Mouse (Mus musculus) embryonic stem cell, embryonic (primary cell): ENCODE measurements around the gene Dtymk.
"Not testable (repeated sequence)": the region's sequence is repeated elsewhere in the genome, so short reads cannot be mapped to it uniquely, and the experiment has no call there.

ENCODE experiments used
- CTCF ChIA-PET, 4 experiments: fragments of 300-600 bp in 2 of 4; fragments of 350-600 bp in 2 of 4; sonication (Branson Sonifier 250); formaldehyde crosslinking; loops; one replicate each; lab custom pipeline; 2022; ENCODE audit warnings: inconsistent platforms in 2 of 4; lab: Charles Lee
- POLR2A ChIA-PET, 4 experiments: fragments of 300-600 bp in 2 of 4; fragments of 350-600 bp in 2 of 4; sonication (Branson Sonifier 250); formaldehyde crosslinking; loops; one replicate each; lab custom pipeline; 2022; ENCODE audit warnings: antibody characterized with exemption in 4 of 4, inconsistent platforms in 1 of 4; lab: Charles Lee

Gene Dtymk

GRCm38 (mm10) chr1:93764871-93765591, 36.7 kb downstream of the Dtymk start:
- ChIA-PET CTCF (no interaction called here), POLR2A (interaction anchor here in 2 of 4 experiments (0.5 to 1.6 kb wide), 7 partner anchors 9 to 105 kb away, joined by 3 to 6 read pairs (median 4); partner anchors contain the start of genes Atg4b (in 1 of the 2) and Ing5 (in 1 of the 2))

- CTCF ChIA-PET = not testable (repeated sequence)
- POLR2A ChIA-PET = interaction anchor here in 1 of 4 experiments (0.9 to 2.0 kb wide), 4 partner anchors 9 to 285 kb away, joined by 3 to 6 read pairs (median 4); partner anchors contain the start of genes Dtymk and Hdlbp
Measured at GRCm38 (mm10) chr1:93763531-93763930, 38.2 kb downstream of the Dtymk start.

GRCm38 (mm10) chr1:93760076-93760475, 41.7 kb downstream of the Dtymk start:
- CTCF ChIA-PET = no interaction called here

GRCm38 (mm10) chr1:93756154-93756553, 45.6 kb downstream of the Dtymk start:
- POLR2A ChIA-PET = interaction anchor here in 3 of 4 experiments (0.6 to 1.0 kb wide), 5 partner anchors 11 to 319 kb away, joined by 3 to 5 read pairs (median 3); no protein-coding TSS in a partner anchor
- CTCF ChIA-PET = interaction anchor here in 1 of 4 experiments (0.6 kb wide), 1 partner anchor 518 kb away, joined by 5 read pairs; no protein-coding TSS in a partner anchor

More at GRCm38 (mm10) chr1:93760076-93760475, 41.7 kb downstream of the Dtymk start:
- POLR2A ChIA-PET = interaction anchor here in 2 of 4 experiments (1.0 to 4.1 kb wide), 11 partner anchors 8 to 60 kb away, joined by 3 to 20 read pairs (median 5); partner anchors contain the start of genes Dtymk (in 2 of the 2) and Atg4b (in 1 of the 2)

- ChIA-PET CTCF (interaction anchor here in 1 of 4 experiments (0.6 kb wide), 1 partner anchor 518 kb away, joined by 5 read pairs; no protein-coding TSS in a partner anchor), POLR2A (interaction anchor here in 3 of 4 experiments (0.6 to 3.2 kb wide), 6 partner anchors 11 to 319 kb away, joined by 3 to 13 read pairs (median 4); partner anchors contain the start of gene Ing5 (in 1 of the 3))
Measured at GRCm38 (mm10) chr1:93755618-93756017, 46.1 kb downstream of the Dtymk start.

- CTCF ChIA-PET = interaction anchor here in 1 of 4 experiments (2.4 kb wide), 1 partner anchor 12 kb away, joined by 8 read pairs; no protein-coding TSS in a partner anchor
- POLR2A ChIA-PET = interaction anchor here in 2 of 4 experiments (0.6 to 3.2 kb wide), 8 partner anchors 9 to 120 kb away, joined by 3 to 13 read pairs (median 3); partner anchors contain the start of gene Ing5 (in 1 of the 2)
Measured at GRCm38 (mm10) chr1:93755291-93755610, 46.5 kb downstream of the Dtymk start.

GRCm38 (mm10) chr1:93754573-93755290, 47.0 kb downstream of the Dtymk start, which contains the start of gene Thap4:
Thap4 (minus strand) TSS chr1:93754864.
- ChIA-PET CTCF (interaction anchor here in 1 of 4 experiments (0.5 to 2.4 kb wide), 2 partner anchors 12 to 446 kb away, joined by 3 to 8 read pairs; no protein-coding TSS in a partner anchor), POLR2A (interaction anchor here in 2 of 4 experiments (0.6 to 3.2 kb wide), 16 partner anchors 8 to 527 kb away, joined by 3 to 13 read pairs (median 3); partner anchors contain the start of genes Dtymk (in 2 of the 2), Bok (in 1 of the 2), Farp2 (in 1 of the 2) and Ing5 (in 1 of the 2))

- CTCF ChIA-PET = interaction anchor here in 2 of 4 experiments (0.6 to 2.4 kb wide), 2 partner anchors 11 to 27 kb away, joined by 3 to 8 read pairs; no protein-coding TSS in a partner anchor
- POLR2A ChIA-PET = interaction anchor here in 3 of 4 experiments (0.6 to 3.2 kb wide), 20 partner anchors 8 to 526 kb away, joined by 3 to 13 read pairs (median 3); partner anchors contain the start of genes Dtymk (in 2 of the 3), Farp2 (in 2 of the 3), Bok (in 1 of the 3) and Hdlbp (in 1 of the 3)
Measured at GRCm38 (mm10) chr1:93753911-93754572, 47.7 kb downstream of the Dtymk start.

GRCm38 (mm10) chr1:93751290-93751689, 50.4 kb downstream of the Dtymk start, which contains the start of gene Atg4b:
Atg4b (plus strand) TSS chr1:93751500.
- POLR2A ChIA-PET = interaction anchor here in 3 of 4 experiments (0.7 to 4.5 kb wide), 15 partner anchors 8 to 274 kb away, joined by 3 to 20 read pairs (median 4); partner anchors contain the start of genes D2hgdh (in 1 of the 3) and Farp2 (in 1 of the 3)

GRCm38 (mm10) chr1:93748539-93748938, 53.2 kb downstream of the Dtymk start:
- CTCF ChIA-PET = interaction anchor here in 2 of 4 experiments (0.6 to 1.7 kb wide), 2 partner anchors 56 to 80 kb away, joined by 3 to 4 read pairs; no protein-coding TSS in a partner anchor

More at GRCm38 (mm10) chr1:93751290-93751689, 50.4 kb downstream of the Dtymk start, which contains the start of gene Atg4b:
- CTCF ChIA-PET = interaction anchor here in 2 of 4 experiments (1.3 to 1.8 kb wide), 2 partner anchors 8 kb away, joined by 5 to 9 read pairs; no protein-coding TSS in a partner anchor

GRCm38 (mm10) chr1:93746179-93746578, 55.6 kb downstream of the Dtymk start:
- CTCF ChIA-PET = interaction anchor here in 2 of 4 experiments (0.5 to 0.6 kb wide), 3 partner anchors 30 to 56 kb away, joined by 3 to 4 read pairs (median 3); no protein-coding TSS in a partner anchor
- POLR2A ChIA-PET = interaction anchor here (0.6 to 1.9 kb wide), 14 partner anchors 8 to 139 kb away, joined by 3 to 6 read pairs (median 4); partner anchors contain the start of genes Ing5 (in 1 of the 4) and Thap4 (in 1 of the 4)

More at GRCm38 (mm10) chr1:93748539-93748938, 53.2 kb downstream of the Dtymk start:
- POLR2A ChIA-PET = interaction anchor here in 2 of 4 experiments (0.6 to 4.5 kb wide), 4 partner anchors 11 to 45 kb away, joined by 3 to 20 read pairs (median 3); no protein-coding TSS in a partner anchor

GRCm38 (mm10) chr1:93742910-93743309, 58.8 kb downstream of the Dtymk start:
- CTCF ChIA-PET = interaction anchor here (0.6 to 1.5 kb wide), 10 partner anchors 9 to 1022 kb away, joined by 3 to 15 read pairs (median 4); partner anchors contain the start of genes Atg4b (in 2 of the 4), D2hgdh (in 1 of the 4) and Thap4 (in 1 of the 4)
- POLR2A ChIA-PET = interaction anchor here in 3 of 4 experiments (0.7 to 1.6 kb wide), 5 partner anchors 8 to 61 kb away, joined by 3 to 5 read pairs (median 3); partner anchors contain the start of genes Atg4b (in 1 of the 3) and Ing5 (in 1 of the 3)
